Mouse (Mus musculus): Measurements from ENCODE around the gene Clvs2. TPM values are rescaled to one million over a fixed set of nuclear protein-coding genes. Genes with fewer than 3 reads are reported as not detected.
A peak's percentile ranks its signal among the peaks of the same experiment; 100 is the strongest.

The Clvs2 gene
- 0.09 TPM in 1 of 2 replicates, not detected in the other for polyA plus RNA-seq (2015; fragmentation: Nextera tagmentation; extraction: Ambion mirVana)

GRCm38 (mm10) chr10:33624131-33624879 lies at the start of gene Clvs2:
TSS of gene Clvs2 (minus strand) at chr10:33624769.
- Histone ChIP-seq H3K4me2 (ENCODE audit: low read length) (peak within 1 kb of the TSS; percentile 54), H3K27ac (no peak within 1 kb of the TSS), H3K36me3 (ENCODE audit: insufficient read depth, low read length) (no peaks in the 10 kb centered on the region), H3K27me3 (ENCODE audit: insufficient read depth, low read length) (no peaks in the 10 kb centered on the region), H3K9ac (ENCODE audit: low read depth, low read length) (no peak within 1 kb of the TSS), H3K4me3 (replicated peaks; ENCODE audit: low read depth, low read length) (peak within 1 kb of the TSS; percentile 20), H3K9me3 (replicated peaks; ENCODE audit: low read length) (no peaks in the 10 kb centered on the region), H3K4me1 (replicated peaks; ENCODE audit: insufficient read depth, low read length) (0 out of 2 replicates have a peak, but pooled peaks cover 3% of the 10 kb centered on the region)
- TF ChIP-seq CTCF (IDR thresholded peaks at IDR 0.05; ENCODE audit: low read depth): no peak
- WGBS: 4% methylated on average over 28 of the region's 37 CpGs
- ATAC-seq (replicated peaks; ENCODE audit: low FRiP score, low read depth): no peak
- DNase-seq (ENCODE audit: low spot score): peak; percentile 6

GRCm38 (mm10) chr10:33653142-33653541 lies 28.6 kb upstream of the Clvs2 start:
- peak; percentile 47 for DNase-seq (ENCODE audit: low spot score)
- peak; percentile 69 for TF ChIP-seq CTCF (IDR thresholded peaks at IDR 0.05; ENCODE audit: low read depth)

GRCm38 (mm10) chr10:33623577-33623991 lies 985 bp downstream of the Clvs2 start:
- Histone ChIP-seq H3K9ac (ENCODE audit: low read depth, low read length) (no peak overlapping the region), H3K4me3 (replicated peaks; ENCODE audit: low read depth, low read length) (no peak overlapping the region), H3K9me3 (replicated peaks; ENCODE audit: low read length) (no peaks in the 10 kb centered on the region), H3K36me3 (ENCODE audit: insufficient read depth, low read length) (no peaks in the 10 kb centered on the region), H3K4me1 (replicated peaks; ENCODE audit: insufficient read depth, low read length) (0 out of 2 replicates have a peak, but pooled peaks cover 3% of the 10 kb centered on the region), H3K27ac (no peak overlapping the region), H3K27me3 (ENCODE audit: insufficient read depth, low read length) (no peaks in the 10 kb centered on the region), H3K4me2 (ENCODE audit: low read length) (no peak overlapping the region)
- 16% methylated on average over 6 of the region's 6 CpGs for WGBS
- ATAC-seq (replicated peaks; ENCODE audit: low FRiP score, low read depth): no peak
- DNase-seq (ENCODE audit: low spot score): no peak
- TF ChIP-seq CTCF (IDR thresholded peaks at IDR 0.05; ENCODE audit: low read depth): no peak

More at GRCm38 (mm10) chr10:33653142-33653541, 28.6 kb upstream of the Clvs2 start:
- Histone ChIP-seq H3K27me3 (ENCODE audit: insufficient read depth, low read length) (no peaks in the 10 kb centered on the region), H3K36me3 (ENCODE audit: insufficient read depth, low read length) (no peaks in the 10 kb centered on the region), H3K4me1 (replicated peaks; ENCODE audit: insufficient read depth, low read length) (no peaks in the 10 kb centered on the region), H3K27ac (no peak overlapping the region), H3K9ac (ENCODE audit: low read depth, low read length) (no peak overlapping the region), H3K9me3 (replicated peaks; ENCODE audit: low read length) (no peaks in the 10 kb centered on the region), H3K4me2 (ENCODE audit: low read length) (no peak overlapping the region), H3K4me3 (replicated peaks; ENCODE audit: low read depth, low read length) (no peak overlapping the region)
- ATAC-seq (replicated peaks; ENCODE audit: low FRiP score, low read depth): no peak

GRCm38 (mm10) chr10:33622700-33623099 lies 1.9 kb downstream of the Clvs2 start:
- no peak overlapping the region for H3K4me2 ChIP-seq (ENCODE audit: low read length)
- no peaks in the 10 kb centered on the region for H3K36me3 ChIP-seq (ENCODE audit: insufficient read depth, low read length)
- TF ChIP-seq CTCF (IDR thresholded peaks at IDR 0.05; ENCODE audit: low read depth): no peak
- no peak overlapping the region for H3K27ac ChIP-seq
- no peak overlapping the region for H3K4me3 ChIP-seq (replicated peaks; ENCODE audit: low read depth, low read length)
- H3K9ac ChIP-seq (ENCODE audit: low read depth, low read length): no peak overlapping the region
- 0 out of 2 replicates have a peak, but pooled peaks cover 3% of the 10 kb centered on the region for H3K4me1 ChIP-seq (replicated peaks; ENCODE audit: insufficient read depth, low read length)
- WGBS: 93% methylated on average over 8 of the region's 8 CpGs
- H3K9me3 ChIP-seq (replicated peaks; ENCODE audit: low read length): no peaks in the 10 kb centered on the region
- no peaks in the 10 kb centered on the region for H3K27me3 ChIP-seq (ENCODE audit: insufficient read depth, low read length)
- ATAC-seq (replicated peaks; ENCODE audit: low FRiP score, low read depth): no peak
- no peak for DNase-seq (ENCODE audit: low spot score)

- DNase-seq (ENCODE audit: low spot score) (no peak), ATAC-seq (replicated peaks; ENCODE audit: low FRiP score, low read depth) (no peak)
- Histone ChIP-seq H3K9ac (ENCODE audit: low read depth, low read length) (no peak overlapping the region), H3K27ac (no peak overlapping the region), H3K4me3 (replicated peaks; ENCODE audit: low read depth, low read length) (no peak overlapping the region), H3K9me3 (replicated peaks; ENCODE audit: low read length) (no peaks in the 10 kb centered on the region), H3K36me3 (ENCODE audit: insufficient read depth, low read length) (no peaks in the 10 kb centered on the region), H3K4me2 (ENCODE audit: low read length) (no peak overlapping the region), H3K4me1 (replicated peaks; ENCODE audit: insufficient read depth, low read length) (no peaks in the 10 kb centered on the region), H3K27me3 (ENCODE audit: insufficient read depth, low read length) (no peaks in the 10 kb centered on the region)
- no peak for TF ChIP-seq CTCF (IDR thresholded peaks at IDR 0.05; ENCODE audit: low read depth)
- WGBS: 77% methylated on average over 2 of the region's 2 CpGs
These were observed 8.4 kb downstream of the Clvs2 start for GRCm38 (mm10) chr10:33616207-33616606.

- no peak for DNase-seq (ENCODE audit: low spot score)
- no peak overlapping the region for H3K9ac ChIP-seq (ENCODE audit: low read depth, low read length)
- no peak for ATAC-seq (replicated peaks; ENCODE audit: low FRiP score, low read depth)
- H3K4me2 ChIP-seq (ENCODE audit: low read length): no peak overlapping the region
- H3K9me3 ChIP-seq (replicated peaks; ENCODE audit: low read length): no peaks in the 10 kb centered on the region
- no peak for TF ChIP-seq CTCF (IDR thresholded peaks at IDR 0.05; ENCODE audit: low read depth)
- H3K36me3 ChIP-seq (ENCODE audit: insufficient read depth, low read length): no peaks in the 10 kb centered on the region
- H3K4me3 ChIP-seq (replicated peaks; ENCODE audit: low read depth, low read length): no peak overlapping the region
- no peaks in the 10 kb centered on the region for H3K4me1 ChIP-seq (replicated peaks; ENCODE audit: insufficient read depth, low read length)
- 89% methylated on average over 1 of the region's 1 CpGs for WGBS
- H3K27me3 ChIP-seq (ENCODE audit: insufficient read depth, low read length): no peaks in the 10 kb centered on the region
- no peak overlapping the region for H3K27ac ChIP-seq
These were observed 11.4 kb downstream of the Clvs2 start for GRCm38 (mm10) chr10:33613197-33613596.
